Mouse (Mus musculus) olfactory bulb, adult 2 months (tissue): ENCODE measurements around the gene Lcp2.

ENCODE experiments used
- CTCF ChIP-seq: fragments of 200-500 bp; IDR thresholded peaks from 2 replicates; pipeline ENCODE4 v1.5.1; 2012; ENCODE audit warnings: low read depth, mild to moderate bottlenecking, low read length, moderate library complexity; ENCODE audit not compliant: insufficient read depth
- POLR2A ChIP-seq: fragments of 200-500 bp; IDR thresholded peaks from 2 replicates; pipeline ENCODE4 v1.6.1; 2012; ENCODE audit warnings: mild to moderate bottlenecking, low read depth, low read length, moderate library complexity; ENCODE audit not compliant: insufficient read depth

DNA sequence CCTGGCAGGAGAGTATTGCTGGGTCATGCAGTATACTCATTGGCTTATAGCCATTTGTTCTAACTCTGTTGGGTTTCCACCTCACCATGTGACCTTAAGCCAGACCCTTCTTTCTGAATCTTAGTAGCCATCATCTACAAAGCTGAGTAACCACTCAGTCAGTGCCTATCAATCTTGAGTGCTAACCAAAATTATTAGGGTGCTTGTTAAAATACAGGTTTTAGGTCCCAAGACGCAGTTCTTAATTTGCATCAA, 2.3 kb downstream of the Lcp2 start:
- no peak for TF ChIP-seq CTCF
- no peak for TF ChIP-seq POLR2A
